Mouse (Mus musculus): ENCODE results near the gene Sgms2. TPM values are rescaled to one million over a fixed set of nuclear protein-coding genes. Genes with fewer than 3 reads are reported as not detected.
"Not testable (repeated sequence)": the region's sequence is repeated elsewhere in the genome, so short reads cannot be mapped to it uniquely, and the experiment has no call there.

Gene Sgms2
- polyA plus RNA-seq, 1 experiment, result 0.63 TPM

DNA sequence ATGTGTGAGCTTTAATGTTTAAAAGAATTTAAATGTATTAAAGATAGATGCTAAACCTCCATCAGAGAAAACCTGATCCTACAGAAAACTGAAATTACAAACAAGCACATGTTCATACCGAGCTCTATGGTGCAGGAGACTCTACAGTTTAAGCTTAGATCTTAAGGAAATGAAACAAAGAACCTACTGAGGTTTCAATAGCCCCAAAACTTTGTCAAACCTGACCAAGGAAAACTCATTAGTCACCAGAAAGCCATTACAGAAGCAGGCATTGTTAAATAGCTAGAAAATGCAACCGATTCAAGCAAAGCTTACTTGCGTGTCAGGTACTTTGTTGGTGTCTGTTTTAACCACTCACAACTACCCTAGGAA is 142.6 kb downstream of the Sgms2 start:
- no peak for TF ChIP-seq CTCF (IDR thresholded peaks at IDR 0.05; ENCODE audit: low read depth, low read length)
- no peak for TF ChIP-seq POLR2A (IDR thresholded peaks at IDR 0.05; ENCODE audit: borderline replicate concordance, low read depth, low read length)
- Histone ChIP-seq H3K4me3 (ENCODE audit: insufficient read depth, low read length) (no peak overlapping the region), H3K27ac (ENCODE audit: insufficient read depth, low read depth, low read length) (no peak overlapping the region), H3K4me1 (ENCODE audit: control insufficient read depth, insufficient read depth, low read length) (no peaks in the 10 kb centered on the region)

DNA sequence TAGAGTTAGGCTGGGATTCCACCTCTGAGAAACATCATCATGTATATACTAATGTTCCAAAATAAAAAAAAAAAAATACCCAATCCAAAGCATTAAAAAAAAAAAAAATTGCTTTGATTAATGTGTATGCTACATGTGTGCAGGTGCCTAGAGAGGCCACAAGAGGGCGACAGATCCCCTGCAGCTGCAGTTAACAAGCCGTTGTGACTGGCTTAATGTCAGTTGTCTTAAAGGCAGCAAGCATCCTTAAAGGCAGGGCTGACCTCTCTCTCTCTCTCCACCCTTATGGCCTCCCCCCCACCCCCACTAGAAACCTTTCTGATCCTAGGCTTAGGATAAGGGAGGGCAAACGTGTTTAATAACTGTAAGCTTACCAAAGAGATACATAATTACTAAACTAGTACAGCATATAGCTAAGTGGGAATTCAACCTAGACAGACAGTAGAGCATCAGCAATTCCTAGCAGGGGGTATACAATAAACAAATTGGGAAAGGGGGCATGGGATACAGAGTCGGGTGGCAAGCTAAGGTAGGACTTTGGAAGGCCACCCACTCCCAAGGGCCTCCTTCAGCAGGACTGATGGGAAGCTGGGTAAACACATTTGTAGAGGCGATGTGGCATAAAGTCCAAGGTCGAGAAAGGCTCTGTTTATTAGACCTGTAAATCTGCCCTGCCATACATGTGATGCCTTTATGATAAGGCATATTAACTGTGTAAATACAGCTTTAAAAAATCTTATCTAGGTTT is 143.2 kb downstream of the Sgms2 start:
- TF ChIP-seq CTCF (IDR thresholded peaks at IDR 0.05; ENCODE audit: low read depth, low read length), result peak; percentile 40
- no peak for TF ChIP-seq POLR2A (IDR thresholded peaks at IDR 0.05; ENCODE audit: borderline replicate concordance, low read depth, low read length)
- H3K4me3 ChIP-seq (ENCODE audit: insufficient read depth, low read length), result no peak overlapping the region
- H3K27ac ChIP-seq (ENCODE audit: insufficient read depth, low read depth, low read length), result no peak overlapping the region

DNA sequence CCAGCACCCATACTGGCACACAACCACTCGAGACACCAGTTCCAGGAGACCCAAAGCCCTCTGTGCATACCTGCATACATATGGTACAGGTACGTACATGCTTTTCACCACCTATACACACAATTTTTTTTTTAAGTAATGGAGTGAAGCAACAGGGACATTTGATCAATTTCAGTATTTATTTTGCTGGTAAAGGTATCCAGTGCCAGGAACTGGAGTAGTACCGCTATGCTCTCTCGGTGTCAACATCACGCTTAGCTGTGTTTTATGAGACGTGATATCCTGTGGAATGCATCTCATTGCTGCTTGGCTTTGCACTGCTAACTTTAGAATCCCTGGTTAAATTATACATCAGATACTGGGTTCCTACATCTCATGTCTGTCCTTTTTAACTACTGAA is 145.3 kb downstream of the Sgms2 start:
- TF ChIP-seq POLR2A (IDR thresholded peaks at IDR 0.05; ENCODE audit: borderline replicate concordance, low read depth, low read length) (no peak), CTCF (IDR thresholded peaks at IDR 0.05; ENCODE audit: low read depth, low read length) (no peak)

More for the DNA sequence above, 143.2 kb downstream of the Sgms2 start:
- H3K4me1 ChIP-seq (ENCODE audit: control insufficient read depth, insufficient read depth, low read length), result no peaks in the 10 kb centered on the region

DNA sequence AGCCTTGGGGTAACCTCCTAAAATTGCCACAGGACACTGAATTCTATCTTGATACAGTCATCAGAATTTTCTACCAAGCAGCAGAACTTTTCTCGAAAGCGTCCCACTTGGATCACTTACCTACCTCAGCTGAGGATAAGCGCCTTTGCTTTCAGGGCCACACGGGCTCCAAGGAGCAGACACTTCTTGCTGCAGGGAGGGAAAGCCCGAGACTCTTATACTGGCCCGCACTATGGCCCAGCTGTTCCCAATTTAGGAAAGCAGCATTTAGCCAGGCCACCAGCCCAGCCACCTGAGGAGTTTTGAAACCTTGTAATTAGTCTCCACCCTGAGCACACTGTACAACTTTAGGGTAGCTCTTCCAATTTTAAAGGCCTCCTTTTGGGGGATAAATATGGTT is 147.9 kb downstream of the Sgms2 start:
- TF ChIP-seq CTCF (IDR thresholded peaks at IDR 0.05; ENCODE audit: low read depth, low read length), result no peak
- TF ChIP-seq POLR2A (IDR thresholded peaks at IDR 0.05; ENCODE audit: borderline replicate concordance, low read depth, low read length), result no peak

More for the DNA sequence above, 145.3 kb downstream of the Sgms2 start:
- Histone ChIP-seq H3K27ac (ENCODE audit: insufficient read depth, low read depth, low read length) (no peak overlapping the region), H3K4me1 (ENCODE audit: control insufficient read depth, insufficient read depth, low read length) (no peaks in the 10 kb centered on the region), H3K4me3 (ENCODE audit: insufficient read depth, low read length) (no peak overlapping the region)

GRCm38 (mm10) chr3:131340885-131341284 is 150.3 kb downstream of the Sgms2 start:
- Histone ChIP-seq H3K4me3 (ENCODE audit: insufficient read depth, low read length) (no peak overlapping the region), H3K4me1 (ENCODE audit: control insufficient read depth, insufficient read depth, low read length) (no peaks in the 10 kb centered on the region), H3K27ac (ENCODE audit: insufficient read depth, low read depth, low read length) (no peak overlapping the region)
- no peak for TF ChIP-seq CTCF (IDR thresholded peaks at IDR 0.05; ENCODE audit: low read depth, low read length)
- no peak for TF ChIP-seq POLR2A (IDR thresholded peaks at IDR 0.05; ENCODE audit: borderline replicate concordance, low read depth, low read length)

More for the DNA sequence above, 147.9 kb downstream of the Sgms2 start:
- Histone ChIP-seq H3K4me3 (ENCODE audit: insufficient read depth, low read length) (no peak overlapping the region), H3K4me1 (ENCODE audit: control insufficient read depth, insufficient read depth, low read length) (no peaks in the 10 kb centered on the region), H3K27ac (ENCODE audit: insufficient read depth, low read depth, low read length) (no peak overlapping the region)

- no peak overlapping the region for H3K4me3 ChIP-seq (ENCODE audit: insufficient read depth, low read length)
- H3K27ac ChIP-seq (ENCODE audit: insufficient read depth, low read depth, low read length), result no peak overlapping the region
- TF ChIP-seq CTCF (IDR thresholded peaks at IDR 0.05; ENCODE audit: low read depth, low read length) (no peak), POLR2A (IDR thresholded peaks at IDR 0.05; ENCODE audit: borderline replicate concordance, low read depth, low read length) (no peak)
- peaks cover 6% of the 10 kb centered on the region; the same call in 1 of the 2 replicates for H3K4me1 ChIP-seq (ENCODE audit: control insufficient read depth, insufficient read depth, low read length)
These were observed 151.9 kb downstream of the Sgms2 start for GRCm38 (mm10) chr3:131339280-131339679.

- not testable (repeated sequence) for H3K27ac ChIP-seq (ENCODE audit: insufficient read depth, low read depth, low read length); H3K4me3 ChIP-seq (ENCODE audit: insufficient read depth, low read length)
- peaks cover 13% of the 10 kb centered on the region for H3K4me1 ChIP-seq (ENCODE audit: control insufficient read depth, insufficient read depth, low read length)
These were observed 153.5 kb downstream of the Sgms2 start for GRCm38 (mm10) chr3:131337749-131338148.

DNA sequence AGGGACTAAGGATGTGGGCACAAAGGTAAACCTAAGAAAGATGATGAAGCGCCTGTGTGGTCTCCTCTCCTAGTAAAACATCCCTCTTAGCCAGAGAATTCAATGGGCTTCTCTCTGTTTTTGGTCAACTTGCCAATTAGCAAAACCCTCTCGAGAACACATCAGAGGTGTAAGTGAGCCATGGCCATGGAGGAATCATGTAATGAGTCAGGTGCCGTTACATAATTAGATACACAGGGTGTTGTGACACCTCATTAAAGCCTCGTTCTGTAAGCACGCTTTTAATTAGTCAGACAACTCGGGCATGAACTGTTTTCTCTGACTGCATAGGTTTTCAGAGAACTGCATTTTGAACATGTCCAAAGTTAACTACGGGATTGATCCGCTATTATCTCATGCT is 154.6 kb downstream of the Sgms2 start:
- TF ChIP-seq POLR2A (IDR thresholded peaks at IDR 0.05; ENCODE audit: borderline replicate concordance, low read depth, low read length) (no peak), CTCF (IDR thresholded peaks at IDR 0.05; ENCODE audit: low read depth, low read length) (no peak)
- peaks cover 14% of the 10 kb centered on the region for H3K4me1 ChIP-seq (ENCODE audit: control insufficient read depth, insufficient read depth, low read length)
- H3K27ac ChIP-seq (ENCODE audit: insufficient read depth, low read depth, low read length), result no peak overlapping the region
- H3K4me3 ChIP-seq (ENCODE audit: insufficient read depth, low read length), result no peak overlapping the region

- H3K4me3 ChIP-seq (ENCODE audit: insufficient read depth, low read length), result no peak overlapping the region
- no peak overlapping the region for H3K27ac ChIP-seq (ENCODE audit: insufficient read depth, low read depth, low read length)
- TF ChIP-seq CTCF (IDR thresholded peaks at IDR 0.05; ENCODE audit: low read depth, low read length) (no peak), POLR2A (IDR thresholded peaks at IDR 0.05; ENCODE audit: borderline replicate concordance, low read depth, low read length) (no peak)
- H3K4me1 ChIP-seq (ENCODE audit: control insufficient read depth, insufficient read depth, low read length), result peaks cover 25% of the 10 kb centered on the region
These were observed 156.1 kb downstream of the Sgms2 start for GRCm38 (mm10) chr3:131335117-131335547.

DNA sequence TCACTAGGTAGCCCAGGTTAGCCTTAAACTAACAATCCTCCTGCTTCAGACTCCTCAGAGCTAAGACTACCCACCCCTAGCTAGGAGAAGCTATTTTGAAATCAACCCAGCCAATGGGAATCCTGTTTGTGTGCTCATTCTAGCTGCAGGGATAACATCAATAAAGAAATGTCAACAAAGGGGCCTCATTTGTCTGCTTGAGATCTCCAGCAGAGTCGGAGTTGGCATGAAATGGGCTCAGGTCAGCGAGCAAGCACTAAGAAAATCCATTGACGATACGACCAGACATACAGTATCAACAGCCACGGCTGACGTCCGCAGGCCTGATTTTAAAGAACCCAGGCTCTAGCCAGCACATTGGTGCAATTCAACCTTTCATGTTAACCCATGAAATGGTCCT is 164.0 kb downstream of the Sgms2 start:
- H3K4me1 ChIP-seq (ENCODE audit: control insufficient read depth, insufficient read depth, low read length), result peaks cover 15% of the 10 kb centered on the region
- TF ChIP-seq CTCF (IDR thresholded peaks at IDR 0.05; ENCODE audit: low read depth, low read length) (no peak), POLR2A (IDR thresholded peaks at IDR 0.05; ENCODE audit: borderline replicate concordance, low read depth, low read length) (no peak)
- H3K4me3 ChIP-seq (ENCODE audit: insufficient read depth, low read length), result no peak overlapping the region
- H3K27ac ChIP-seq (ENCODE audit: insufficient read depth, low read depth, low read length), result no peak overlapping the region
